Mouse (Mus musculus) urinary bladder, postnatal 10 days (tissue): ENCODE data around the gene Xlr3a.
"Not testable (repeated sequence)": the region's sequence is repeated elsewhere in the genome, so short reads cannot be mapped to it uniquely, and the experiment has no call there.

Experiments used
- DNase-seq: peaks from one replicate; pipeline ENCODE4 v3.0.0; 2022; ENCODE audit warnings: low spot score

Xlr3a gene

DNA sequence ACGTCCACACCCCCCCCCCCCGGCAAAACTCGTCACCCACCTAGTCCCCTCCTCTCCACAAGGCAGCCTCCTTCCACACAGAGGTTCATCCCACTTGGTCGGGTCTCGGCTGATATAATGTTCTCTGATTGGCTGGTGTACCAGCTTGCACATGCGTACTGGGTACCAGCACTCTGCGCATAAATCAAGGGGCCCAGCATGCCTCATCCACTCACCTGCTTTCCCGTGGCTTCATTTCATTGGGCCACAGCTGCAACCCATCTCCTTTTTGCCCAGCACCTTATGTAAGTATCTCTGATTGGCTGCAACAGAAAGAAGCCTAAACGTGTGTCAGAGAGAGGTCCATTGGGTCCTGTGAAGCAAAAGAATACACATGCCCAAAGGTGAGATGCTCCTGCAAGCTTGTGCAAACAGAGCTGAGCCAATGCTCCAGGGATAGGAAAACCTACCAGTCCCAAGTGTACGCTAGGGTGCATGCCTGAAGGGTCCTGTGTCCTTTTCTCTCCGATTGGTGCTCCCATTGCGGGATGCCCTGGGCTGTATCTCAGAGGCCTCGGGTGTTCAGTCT is at the start of gene Xlr3a:
Gene Xlr3a (minus strand): TSS at position 155 of the 568 bp plus-strand sequence.
- not testable (repeated sequence) for DNase-seq

DNA sequence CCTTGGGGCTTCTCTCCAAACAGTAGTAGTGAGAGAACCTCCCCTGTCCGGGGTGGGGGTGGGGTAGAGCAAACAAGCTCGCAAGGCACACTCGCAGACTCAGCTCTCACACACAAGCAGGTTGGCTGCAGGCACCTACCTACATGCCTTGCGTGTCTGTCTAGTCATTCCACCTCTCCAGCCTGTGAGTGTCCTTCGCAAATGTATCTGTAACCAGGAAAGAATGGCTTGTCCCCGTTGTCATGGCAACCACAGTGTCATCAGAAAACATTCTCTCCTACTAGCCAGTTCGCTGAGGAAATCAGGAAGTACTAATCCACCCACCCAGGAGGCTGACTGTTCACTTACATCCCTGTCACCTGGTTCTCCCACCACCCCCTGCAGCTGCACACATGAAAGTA is 46.3 kb upstream of the Xlr3a start:
- DNase-seq: not testable (repeated sequence)

DNA sequence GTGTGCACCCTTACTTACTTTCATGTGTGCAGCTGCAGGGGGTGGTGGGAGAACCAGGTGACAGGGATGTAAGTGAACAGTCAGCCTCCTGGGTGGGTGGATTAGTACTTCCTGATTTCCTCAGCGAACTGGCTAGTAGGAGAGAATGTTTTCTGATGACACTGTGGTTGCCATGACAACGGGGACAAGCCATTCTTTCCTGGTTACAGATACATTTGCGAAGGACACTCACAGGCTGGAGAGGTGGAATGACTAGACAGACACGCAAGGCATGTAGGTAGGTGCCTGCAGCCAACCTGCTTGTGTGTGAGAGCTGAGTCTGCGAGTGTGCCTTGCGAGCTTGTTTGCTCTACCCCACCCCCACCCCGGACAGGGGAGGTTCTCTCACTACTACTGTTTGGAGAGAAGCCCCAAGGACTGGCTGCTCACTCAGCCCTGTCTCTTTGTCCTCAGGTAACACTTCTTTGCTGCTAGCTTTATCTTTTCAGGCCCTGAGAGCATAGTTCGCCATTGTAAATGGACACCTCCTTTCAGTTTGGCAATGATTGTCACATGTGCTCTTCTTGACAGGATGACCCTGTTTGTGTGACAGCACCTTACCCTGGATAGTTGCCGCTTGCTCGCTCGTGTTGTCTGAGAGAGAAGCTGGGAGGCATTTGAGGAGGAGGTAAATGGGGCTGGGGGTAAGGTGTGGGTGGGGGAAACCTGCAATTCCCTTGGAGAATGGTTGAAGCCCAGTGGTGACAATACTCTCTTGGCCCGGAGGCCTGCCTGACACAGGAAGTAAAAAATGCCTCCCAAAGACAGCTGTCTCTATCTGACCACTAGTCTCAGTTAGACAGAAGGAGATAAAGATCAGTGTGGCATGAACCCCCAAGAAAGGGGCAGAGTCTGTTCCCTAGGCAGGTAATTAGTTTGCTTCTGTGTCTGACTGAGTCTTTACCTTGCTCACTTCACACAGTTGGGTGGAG is 26.2 kb upstream of the Xlr3a start:
- DNase-seq: not testable (repeated sequence)

DNA sequence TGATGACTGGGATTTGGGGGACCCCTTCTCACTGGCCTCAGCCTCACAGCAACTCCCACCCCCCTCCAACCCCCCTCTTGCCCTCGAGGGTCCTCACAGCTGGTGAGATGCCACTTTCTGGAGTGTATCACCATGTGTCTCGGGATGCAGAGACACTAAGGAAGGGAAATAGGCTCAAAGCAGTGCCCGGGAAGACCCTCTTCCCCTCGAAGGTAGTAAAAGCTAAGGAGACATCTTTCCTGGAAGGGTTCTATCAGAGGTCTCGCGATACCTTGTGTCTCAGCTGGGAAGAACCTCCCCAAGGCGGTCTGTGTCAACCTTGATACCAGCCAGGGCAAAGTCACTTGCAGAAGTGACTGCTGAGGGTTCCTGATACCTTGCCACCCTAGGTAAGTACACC is 19.9 kb upstream of the Xlr3a start, which contains the start of gene Gm14685:
Gene Gm14685 (plus strand): TSS at position 301 of the 400 bp plus-strand sequence.
- DNase-seq: not testable (repeated sequence)

DNA sequence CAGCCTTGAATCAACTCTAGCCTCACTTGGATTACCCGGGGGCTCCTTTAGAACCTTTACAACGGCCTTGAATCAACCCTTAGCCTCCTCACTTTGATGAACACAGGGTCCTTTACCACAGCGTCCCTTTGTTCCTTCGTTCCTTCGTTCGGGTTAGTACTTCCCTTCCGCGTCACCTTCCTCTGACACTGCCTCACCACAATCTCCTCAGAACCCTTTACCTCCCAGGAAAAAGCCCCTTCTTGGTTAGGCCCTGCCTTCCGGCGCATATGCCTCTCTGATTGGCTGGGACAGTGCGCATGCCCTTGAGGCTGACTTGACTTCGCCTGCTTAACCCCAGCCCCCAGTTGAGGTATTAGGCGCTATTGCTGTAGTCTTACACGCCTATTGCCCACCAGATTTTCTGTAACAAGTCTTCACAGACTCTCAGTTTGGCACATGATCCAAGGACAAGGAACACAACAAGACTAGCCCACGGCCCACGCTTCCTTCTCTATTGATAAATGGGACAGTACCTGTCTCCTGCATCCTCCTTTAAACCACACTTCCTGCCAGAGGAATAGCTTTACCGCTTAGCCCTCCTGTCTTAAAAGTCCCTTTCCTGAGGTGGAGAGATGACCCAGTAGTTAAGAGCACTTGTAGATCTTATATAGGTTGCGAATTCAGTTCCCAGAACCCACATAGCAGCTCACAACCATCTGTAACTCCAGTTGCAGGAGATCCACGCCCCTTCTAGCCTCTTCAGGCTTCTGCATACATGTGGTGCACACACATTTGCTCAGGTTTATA is 14.4 kb downstream of the Xlr3a start, which contains the start of gene Xlr4a:
Gene Xlr4a (minus strand): TSS at position 212 of the 789 bp plus-strand sequence.
- not testable (repeated sequence) for DNase-seq

DNA sequence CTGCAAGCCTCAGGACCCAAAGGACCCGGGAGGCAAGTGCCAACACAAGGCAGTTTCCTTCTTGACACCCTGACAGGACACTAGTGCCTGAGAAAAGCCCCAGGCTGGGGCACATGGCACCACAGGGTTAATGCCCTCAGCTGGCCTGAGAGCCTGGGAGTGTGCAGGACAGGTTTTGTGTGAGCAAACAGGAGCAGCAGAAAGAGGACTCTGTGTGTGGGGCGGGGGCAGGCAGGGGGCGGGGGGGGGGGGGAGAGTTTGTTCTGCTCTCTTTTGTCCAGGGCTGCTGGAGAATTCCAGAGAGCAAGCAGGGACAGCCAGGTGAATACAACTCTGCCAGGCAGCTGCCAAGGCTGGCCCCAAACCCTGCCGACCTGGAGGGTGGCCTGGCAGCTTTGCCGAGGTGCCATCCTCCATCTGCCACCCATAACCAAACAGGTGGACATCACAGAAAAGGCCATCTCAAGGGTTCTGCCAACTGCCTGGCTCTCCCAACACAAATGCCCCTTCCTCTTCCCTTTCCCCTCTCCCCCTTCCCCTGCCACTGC is 30.1 kb downstream of the Xlr3a start:
- not testable (repeated sequence) for DNase-seq

DNA sequence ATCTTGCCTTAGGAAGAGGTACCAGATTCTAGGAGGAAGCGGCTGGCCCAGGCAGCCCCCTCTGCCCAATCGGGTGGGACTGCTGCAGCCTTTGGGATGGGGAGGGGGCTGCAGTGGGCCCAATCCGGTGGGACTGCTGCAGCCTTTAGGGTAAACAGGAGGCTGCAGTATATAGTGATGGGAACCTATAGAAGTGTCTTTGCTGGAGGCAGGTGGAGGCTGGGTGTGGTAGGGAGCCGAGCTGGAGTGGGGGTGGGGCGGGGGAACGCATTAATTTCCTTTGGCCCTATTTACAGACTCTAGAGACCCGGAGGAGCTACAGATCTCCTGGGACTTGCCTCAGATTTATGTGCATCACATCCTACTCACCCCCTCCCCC is 32.5 kb downstream of the Xlr3a start, which contains the start of gene Pnma3:
Gene Pnma3 (plus strand): TSS at position 373 of the 379 bp plus-strand sequence.
- DNase-seq: no peak

DNA sequence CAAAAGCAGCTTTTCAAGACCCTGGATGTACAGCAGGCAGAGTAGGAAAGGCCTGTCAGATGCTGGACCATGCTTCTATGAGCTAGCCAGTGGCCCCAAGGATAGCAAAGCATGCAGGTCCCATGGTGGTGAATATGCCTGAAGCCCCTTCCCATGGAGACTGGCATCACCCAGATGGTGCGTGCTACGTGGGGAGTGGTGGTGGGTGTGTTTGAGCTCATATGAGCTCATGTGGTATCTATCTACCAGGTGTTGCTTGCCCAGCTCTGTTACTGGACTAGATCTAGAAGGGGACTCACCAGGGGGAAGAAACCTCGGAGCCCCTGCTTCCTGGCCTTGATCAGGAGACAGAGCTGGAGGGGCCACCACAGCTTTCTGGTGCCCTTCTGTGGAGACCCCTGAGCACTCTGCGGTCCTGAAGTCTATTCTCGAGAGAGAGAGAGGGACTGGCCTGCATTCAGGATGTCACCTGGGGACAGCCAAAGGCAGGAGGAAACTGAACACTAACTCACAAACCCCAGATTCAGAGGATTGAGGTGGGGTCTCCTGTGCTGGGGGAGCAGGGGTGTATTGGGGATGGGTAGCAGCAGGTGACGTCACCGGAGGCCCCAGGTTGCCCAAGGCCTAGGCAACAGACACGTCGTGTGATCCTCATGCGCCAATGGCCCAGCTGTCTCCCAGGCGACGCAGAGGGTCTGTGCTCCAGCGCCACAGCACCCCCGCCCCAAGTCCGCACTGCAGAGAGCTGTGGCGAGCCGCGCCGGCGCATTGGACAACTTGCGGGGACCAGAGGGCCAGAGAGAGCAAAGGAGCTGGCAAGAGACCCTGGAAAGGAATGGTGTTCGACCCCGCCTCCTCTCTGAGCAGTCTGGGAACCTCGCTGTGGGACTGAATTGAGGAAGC is 33.1 kb downstream of the Xlr3a start:
- no peak for DNase-seq

DNA sequence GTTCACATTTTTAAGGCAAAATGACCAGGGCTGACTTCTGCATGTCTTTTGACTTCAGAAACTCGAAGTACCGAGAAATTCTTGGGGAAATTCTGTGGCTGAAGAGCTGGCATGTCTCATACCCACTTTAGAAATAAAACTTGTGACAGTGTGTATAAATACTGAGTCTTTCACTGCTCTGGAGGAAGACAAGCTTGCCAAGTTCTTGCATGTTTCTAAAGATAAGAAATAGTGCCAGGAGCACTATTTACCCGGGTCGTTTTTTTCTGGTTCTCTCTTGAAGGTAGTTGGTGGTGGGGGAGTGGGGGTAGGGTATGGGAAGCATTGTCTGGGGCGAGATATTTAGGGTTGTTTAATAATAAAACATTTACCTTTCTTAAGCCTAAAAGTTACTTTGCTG is 34.6 kb downstream of the Xlr3a start:
- no peak for DNase-seq

DNA sequence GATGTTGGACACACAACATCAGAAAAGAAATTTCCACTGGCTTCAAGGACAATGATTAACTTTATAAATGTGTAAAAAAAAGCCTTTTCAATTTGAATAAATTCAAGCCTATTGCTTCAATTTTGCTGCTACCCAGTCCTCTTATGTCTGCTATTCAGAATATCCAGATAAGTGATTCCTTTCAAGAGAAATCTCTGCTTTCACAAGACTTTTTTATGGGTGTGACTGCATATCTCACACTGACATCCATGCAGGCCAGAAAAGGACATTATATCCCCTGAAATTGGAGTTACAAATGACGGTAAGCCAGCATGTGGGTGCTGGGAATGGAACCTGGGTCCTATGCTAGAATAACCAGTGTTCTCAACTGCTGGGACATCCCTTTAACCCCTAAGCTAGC is 35.4 kb downstream of the Xlr3a start:
- no peak for DNase-seq

DNA sequence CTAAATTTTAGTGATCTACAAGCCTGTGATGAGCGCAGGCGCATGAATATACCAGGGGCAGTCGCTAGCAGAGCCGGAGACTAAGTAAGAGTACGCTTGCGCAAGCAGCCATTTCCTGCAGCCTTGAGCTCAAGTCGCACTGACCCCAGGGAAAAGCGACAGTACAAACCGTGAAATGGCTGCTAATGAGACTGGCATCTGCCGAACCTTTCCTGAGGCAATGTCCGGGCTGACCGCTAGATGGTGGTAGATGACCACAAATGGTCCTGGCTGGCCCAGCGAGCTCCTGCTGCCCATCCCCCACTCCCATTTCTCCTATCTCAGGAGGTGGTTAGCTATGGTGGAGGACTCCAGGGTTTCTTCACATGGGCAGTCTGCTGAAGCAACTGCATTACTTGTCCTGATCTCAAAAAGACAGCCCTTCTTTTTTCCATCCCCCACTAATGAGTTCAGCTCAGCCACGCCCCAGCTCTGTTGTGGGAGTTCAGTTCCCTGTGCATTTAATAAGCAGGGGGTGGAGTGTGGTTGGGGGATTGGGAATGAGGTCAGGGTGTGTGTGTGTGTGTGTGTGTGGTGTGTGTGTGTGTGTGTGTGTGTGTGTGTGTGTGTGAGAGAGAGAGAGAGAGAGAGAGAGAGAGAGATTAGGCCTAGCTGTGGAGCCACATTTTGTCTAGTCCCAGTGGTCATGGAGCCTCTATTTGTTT is 42.9 kb downstream of the Xlr3a start:
- peak; percentile 66 for DNase-seq

DNA sequence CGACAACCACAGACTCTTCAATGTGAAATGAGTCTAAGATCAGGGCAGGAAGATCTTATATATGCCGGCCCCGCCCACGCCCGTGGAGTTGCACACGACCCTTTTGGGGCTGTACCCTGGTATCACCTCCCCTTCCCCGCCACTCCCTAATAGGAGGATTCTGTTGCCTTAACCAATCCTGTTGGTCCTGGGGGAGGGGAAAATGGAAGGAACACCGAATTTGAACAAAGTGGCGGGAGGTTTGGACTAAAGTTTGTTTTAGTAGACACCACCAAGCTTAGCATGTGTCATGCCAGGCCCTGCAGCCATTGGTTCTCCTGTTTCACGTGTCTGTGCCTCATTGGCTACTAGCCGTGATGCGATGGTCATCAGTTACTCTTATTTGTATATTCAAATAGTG is 57.2 kb downstream of the Xlr3a start:
- DNase-seq: no peak

DNA sequence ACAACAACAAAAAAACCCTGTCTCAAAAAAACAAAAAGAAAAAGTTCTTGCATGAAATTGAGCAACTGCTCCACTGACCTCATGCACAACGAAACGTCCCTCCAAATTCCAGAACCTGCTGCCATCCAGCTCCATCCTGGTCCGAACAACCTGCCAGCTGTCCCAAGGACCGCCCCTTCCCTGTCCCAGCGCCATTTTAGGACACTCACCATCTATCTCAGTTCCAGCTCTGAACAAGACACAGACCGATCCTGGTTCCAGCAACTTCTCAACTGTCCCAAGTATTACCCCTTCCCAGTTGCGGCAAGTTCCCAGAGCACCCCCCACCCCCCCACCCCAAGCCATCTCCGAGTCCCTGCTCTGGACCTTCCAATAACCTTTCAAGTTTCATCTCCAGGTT is 58.1 kb downstream of the Xlr3a start:
- no peak for DNase-seq

DNA sequence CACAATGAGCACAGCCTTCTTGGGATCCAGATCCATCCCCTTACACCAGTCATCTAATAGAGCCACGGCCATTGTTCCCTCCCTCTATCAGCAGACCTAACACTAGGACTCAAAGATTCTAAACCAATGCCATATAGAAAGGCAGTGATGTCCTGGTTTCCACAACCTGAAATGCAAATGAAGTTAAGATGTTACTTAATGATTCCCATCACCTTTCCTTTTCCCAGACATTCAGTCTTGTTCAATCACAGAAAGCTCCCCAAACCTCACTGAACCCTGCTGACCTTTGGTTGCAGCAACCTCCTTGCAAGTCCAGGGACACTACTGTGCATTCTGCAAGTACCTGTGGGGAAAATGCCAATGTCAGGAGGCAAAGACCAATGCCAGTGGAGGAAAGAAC is 59.9 kb downstream of the Xlr3a start, which contains the start of gene Pnma5:
Gene Pnma5 (minus strand): TSS at position 101 of the 400 bp plus-strand sequence.
- no peak for DNase-seq
